Mouse (Mus musculus) inflammation-experienced regulatory T-cells, adult 6 months (primary cell): ENCODE measurements around the gene Lgals7. TPM values are rescaled to one million over a fixed set of nuclear protein-coding genes. Genes with fewer than 3 reads are reported as not detected.

ENCODE experiments used
- ATAC-seq: one replicate; pipeline ENCODE4 v1.8.0; 2017
- polyA plus RNA-seq, 3 experiments: library from polyadenylated mRNA; unstranded; fragments of 100-300 nt; shearing (Covaris generic); gene quantifications; one replicate each; pipeline ENCODE4 v1.2.1; 2017

Gene Lgals7
- polyA plus RNA-seq, 3 experiments from 2014 or later: 0.46 to 5.6 TPM; not detected in 1

DNA sequence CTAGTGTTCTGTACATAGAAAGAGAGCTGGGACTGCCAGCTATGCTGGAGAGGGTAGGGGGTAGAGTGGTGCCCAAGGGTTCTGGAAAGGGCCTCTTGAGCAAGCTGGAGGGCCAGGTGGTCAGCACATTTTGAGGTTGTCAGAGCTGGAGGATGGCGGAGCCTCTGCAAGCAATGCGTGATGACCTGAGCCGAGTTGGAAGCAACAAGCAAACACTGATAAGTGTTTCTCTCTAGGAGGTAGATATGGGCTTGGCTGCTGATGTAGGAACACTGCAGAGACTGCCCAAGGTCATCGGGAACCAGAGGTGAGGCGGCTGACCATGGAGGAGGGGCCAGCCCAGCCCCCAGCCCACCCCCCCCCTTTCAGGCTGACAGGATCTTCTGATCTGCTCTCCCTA is 32.7 kb upstream of the Lgals7 start:
- no peak for ATAC-seq

DNA sequence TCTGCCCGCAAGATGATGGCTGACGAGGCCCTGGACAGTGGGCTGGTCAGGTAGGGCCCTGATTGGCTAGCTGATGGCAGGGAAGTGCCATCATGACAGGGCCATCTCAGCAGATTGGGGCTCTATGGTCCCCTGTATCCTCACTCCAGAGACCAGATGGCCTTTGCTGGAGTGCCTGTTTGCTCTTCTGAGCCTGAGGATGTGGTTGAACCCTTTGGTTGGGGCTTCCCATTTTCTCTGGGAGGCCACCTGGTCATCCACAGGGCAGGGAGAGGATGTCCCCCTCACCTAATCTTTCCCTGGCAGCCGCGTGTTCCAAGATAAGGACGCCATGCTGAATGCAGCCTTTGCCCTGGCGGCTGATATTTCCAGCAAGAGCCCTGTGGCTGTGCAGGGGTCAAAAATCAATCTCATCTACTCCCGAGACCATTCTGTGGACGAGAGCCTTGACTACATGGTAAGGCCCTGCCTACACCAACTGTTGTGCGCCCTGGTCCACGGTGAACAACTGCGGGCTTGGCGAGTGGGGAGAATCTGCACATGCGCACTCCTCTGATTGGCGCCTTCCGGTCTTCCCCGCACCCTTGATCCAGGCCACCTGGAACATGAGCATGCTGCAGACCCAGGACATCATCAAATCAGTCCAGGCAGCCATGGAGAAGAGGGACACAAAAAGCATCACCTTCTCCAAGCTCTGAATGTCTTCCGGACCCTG is 32.1 kb upstream of the Lgals7 start:
- no peak for ATAC-seq

DNA sequence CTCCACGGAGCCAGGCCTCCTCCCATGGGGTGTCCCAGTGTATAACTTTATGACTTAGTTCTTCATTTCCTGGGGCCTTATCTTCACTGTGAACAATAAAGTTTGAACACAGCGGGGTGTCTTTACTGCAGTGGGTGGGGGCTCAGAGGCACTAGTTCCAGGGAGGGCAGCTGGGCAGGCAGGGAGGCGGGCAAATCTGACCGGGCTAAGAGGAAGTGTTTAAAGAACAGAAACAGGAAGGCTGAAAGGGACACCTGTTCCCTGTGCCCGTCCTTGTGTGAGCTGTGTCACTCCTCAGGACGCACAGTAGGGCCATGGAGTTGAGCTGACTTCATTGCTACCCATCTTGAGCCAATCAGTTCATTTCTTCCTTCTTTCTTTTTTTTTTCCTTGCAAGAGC is 31.5 kb upstream of the Lgals7 start:
- ATAC-seq: no peak

DNA sequence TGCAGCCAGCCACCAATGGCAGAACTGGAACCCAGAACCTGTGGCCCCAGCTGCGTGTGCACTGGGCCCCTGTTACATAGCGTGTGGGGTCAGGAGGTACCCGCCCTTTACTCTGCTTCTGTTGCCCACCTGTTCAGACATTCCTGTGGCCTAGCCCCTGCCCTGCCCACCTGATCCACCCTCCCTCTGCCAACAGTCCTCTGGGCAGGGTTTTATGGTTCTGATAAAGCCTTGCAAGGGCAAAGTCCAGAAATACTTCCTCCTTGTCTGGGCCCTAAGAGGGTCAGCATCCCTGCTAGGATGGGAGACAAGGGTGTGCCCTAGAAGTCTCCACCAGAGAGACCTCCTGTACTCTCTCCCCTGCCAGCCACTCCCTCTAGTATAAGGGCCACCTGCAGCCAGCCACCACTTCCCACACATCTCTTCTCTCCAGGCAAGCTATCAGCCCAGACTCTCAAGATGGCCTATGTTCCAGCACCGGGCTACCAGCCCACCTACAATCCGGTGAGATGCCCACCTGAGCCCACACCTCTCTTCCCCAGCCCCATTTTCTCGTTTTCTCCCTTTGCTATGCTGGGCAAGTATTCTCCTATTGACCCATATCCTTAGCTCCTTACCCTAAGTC is 29.8 kb upstream of the Lgals7 start, which contains the start of gene Lgals4:
Lgals4 (plus strand) TSS at position 132 of the 625 bp plus-strand sequence.
- ATAC-seq: no peak

DNA sequence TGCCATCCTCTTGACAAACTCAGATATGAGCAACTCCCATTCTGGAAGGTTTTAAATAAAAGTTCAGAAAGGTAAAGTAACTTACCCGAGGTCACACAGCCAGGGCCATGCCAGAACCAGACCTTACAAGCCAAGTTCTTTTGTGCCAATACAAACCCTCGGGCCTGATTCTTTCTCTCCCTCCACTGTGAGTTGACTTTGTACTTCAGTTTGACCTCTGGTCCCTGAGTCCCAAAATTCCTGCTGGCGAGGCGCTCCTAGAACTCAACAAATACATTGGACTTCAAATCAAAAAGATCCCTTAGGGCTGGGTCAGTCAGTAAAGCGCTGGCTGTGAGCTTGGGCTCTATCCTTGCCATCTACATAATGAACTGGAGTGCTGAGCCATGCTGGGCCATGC is 26.7 kb upstream of the Lgals7 start:
- ATAC-seq: no peak

DNA sequence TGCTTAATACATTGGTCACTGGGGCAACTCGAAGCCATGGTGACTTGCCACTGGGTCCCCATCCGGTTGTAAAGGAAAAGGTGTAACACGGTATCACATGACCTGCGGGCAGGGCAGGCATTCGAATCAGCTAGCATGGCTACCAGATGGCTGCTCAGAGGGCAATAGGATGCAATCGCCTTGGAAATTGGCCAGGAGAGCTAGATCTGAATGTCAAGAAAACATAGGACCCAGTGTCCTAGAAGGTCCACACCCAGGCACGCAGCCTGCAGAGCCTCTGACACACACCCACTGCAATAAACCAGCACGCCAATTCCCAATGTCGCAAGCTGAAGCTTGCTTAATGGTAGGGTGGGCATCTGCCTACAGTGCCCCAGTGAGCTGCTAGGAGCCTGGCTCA is 25.3 kb upstream of the Lgals7 start:
- ATAC-seq: no peak

DNA sequence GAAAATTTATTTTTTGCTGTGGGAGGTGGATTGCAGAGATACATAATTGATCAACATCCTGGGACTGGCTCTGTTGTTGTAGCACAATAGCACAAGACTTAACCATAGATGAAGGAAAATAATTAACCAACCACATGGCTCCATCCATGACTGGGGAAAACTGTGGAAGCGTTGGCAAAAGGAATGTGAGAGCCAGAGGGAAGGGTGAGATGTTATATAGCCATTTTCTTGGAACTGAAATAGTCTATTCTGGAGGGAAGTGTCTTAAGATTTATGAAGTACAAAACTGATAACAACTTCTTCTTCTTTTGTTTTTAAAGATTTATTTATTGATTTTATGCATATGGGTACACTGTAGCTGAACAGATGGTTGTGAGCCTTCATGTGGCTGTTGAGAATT is 16.4 kb upstream of the Lgals7 start:
- ATAC-seq: no peak

DNA sequence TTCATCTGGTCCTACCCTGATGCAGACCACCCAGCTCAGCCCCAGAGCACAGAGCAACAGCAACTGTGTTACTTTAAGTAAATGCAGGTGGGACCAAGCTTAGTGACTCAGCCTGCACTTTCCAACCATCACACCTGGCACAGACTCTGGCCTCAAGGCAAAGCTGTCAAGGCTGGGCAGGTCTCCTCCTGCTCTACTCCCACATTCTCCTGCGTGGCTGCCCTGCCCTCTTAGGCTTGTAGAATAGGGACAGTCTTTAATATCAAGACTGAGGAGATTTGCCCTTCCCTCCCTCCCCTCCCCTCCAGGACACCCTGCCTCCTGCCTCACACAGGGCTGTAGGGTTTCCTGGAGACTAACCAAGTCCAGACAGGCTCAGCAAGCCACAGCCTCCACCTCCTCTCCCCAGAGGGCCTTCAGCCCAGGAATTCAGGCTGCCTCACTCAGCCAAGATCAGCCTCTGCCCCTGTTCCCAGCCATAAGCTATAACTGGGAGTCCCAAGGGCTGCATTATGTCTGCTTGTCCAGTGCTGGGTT is 13.9 kb upstream of the Lgals7 start:
- no peak for ATAC-seq

DNA sequence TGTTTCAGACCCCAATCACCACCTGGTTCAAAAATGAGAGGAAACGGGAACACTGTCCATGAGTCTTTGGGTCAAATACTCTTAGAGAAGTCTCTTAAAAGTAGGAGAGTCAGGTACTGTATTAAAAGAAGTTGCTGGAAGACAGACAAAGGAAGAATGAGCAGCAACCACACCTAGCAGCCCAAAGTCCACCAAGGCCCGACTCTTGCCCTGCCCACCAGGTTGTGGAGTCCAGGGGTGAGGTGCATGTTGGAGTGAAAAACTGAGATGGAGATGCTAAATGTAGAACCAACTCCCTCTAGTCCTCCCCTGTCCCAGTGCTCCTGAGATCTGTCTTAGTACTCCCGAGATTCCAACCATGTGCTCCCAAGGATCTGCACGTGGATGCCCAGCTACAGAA is 13.0 kb upstream of the Lgals7 start:
- ATAC-seq: no peak

DNA sequence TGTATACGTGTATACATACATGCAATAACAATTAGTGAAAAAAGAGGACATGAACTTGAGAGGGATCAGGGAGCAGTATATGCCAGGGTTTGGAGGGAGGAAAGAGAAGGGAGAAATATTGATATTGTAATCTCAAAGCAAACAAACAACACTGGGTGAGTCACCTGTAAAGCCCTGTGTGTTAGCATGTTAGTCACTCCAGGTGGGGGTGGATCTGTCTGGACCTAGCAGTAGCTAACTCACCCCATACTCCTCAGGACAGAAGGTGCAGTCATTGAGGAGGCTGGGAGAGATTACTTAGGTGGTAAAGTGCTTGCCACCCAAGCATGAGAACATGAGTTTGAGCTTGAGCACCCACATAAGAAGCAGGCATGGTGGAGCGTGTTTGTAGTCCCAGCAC is 3.7 kb upstream of the Lgals7 start:
- ATAC-seq: no peak

DNA sequence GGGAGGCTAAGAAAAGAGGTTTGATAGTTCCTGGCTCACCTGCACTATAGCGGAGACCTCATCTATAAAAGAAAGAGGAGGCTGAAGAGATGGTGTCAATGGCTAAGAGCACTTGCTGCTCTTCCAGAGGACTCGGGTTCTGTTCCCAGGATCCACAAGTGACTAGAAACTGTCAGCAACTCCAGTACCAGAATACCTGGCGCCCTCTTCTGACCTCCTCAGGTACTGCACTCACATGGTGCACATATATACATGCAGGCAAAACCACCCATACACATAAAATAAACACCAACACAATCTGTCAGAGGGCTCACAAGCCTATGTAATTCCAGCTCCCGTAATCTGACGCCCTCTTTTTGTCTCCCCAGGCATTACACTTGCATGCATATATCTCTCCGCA is 2.8 kb upstream of the Lgals7 start:
- ATAC-seq: no peak

DNA sequence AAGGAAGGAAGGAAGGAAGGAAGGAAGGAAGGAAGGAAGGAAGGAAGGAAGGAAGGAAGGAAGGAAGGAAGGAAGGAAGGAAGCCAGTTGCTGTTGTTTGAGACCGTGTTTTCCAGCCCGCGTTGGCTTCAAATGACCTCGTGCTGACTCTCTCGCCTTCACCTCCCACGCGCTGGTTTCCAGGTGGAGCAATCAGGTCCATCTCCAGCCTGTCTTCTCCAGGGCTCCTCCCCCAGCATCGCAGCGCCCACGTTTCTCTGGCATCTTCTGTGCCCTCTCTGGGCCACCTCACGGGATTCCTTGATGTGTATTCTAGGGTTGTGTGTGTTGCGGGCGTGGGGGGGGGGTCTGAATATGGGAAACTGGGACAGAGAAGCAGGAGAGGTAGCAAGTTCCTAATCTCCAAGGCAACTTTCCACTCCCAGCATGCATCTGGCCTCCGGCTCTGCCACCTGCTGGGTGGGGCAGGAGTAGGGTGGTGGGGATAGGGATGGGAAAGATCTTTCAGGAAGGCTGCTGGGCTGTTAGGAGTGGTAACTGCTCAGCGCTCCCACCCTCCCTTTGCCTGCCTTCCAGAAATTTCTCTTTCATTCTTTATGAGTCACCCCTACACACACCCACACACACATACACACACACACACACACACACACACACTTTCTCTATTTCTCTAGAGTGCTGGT is 695 bp upstream of the Lgals7 start:
- ATAC-seq: no peak

DNA sequence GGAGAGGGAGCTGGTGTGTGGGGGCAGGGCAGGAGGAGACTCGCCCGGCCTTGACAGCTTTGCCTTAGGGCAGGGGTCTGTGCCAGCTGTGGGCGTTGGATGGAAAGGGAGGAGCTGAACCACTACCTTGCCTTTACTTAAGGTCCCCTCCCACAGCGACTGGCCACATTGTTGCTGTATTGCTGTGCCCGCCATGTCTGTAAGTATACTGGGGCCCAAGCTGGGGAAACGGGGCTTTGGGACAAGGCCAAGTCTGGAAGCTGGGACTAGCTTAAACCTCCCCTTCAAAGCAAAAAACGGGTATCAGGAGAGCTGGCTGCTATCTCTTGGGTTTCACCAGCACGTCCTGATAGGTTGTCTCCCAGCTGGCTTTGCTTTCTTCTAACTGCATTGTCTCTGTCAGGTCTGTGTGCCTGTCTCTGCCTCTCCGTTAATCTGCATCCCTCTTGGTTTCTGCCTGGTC is 666 bp downstream of the Lgals7 start:
- no peak for ATAC-seq

DNA sequence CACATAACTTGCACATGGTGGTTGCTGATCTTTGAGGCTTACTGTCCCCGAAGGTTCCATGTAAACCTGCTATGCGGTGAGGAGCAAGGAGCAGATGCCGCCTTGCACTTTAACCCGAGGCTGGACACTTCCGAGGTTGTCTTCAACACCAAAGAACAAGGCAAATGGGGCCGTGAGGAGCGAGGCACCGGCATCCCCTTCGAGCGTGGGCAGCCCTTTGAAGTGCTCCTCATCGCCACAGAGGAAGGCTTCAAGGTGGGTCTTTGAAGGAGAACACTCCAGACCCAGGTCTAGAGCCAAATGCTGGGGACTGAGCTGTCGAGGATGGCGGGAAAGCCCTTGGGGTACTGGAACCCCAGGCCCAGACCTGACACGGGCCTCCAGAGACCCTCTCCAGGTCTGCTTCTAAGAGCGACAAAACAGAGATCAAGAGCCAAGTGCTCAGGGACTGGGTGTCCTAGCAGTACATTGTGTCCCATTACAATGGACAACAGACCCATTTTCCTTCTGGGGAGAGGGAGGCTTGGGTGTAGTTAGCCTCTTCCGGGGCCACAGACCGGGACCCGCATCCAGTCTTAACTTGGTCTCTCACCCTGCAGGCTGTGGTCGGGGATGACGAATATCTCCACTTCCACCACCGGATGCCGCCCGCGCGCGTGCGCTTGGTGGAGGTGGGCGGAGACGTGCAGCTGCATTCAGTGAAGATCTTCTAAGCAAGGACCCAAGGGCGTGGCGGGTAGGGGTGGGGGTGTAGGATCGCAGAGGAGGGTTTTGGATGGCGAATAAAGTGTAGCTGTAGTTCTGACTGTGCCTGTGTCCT is 2.0 kb downstream of the Lgals7 start:
- ATAC-seq: peak; percentile 94

DNA sequence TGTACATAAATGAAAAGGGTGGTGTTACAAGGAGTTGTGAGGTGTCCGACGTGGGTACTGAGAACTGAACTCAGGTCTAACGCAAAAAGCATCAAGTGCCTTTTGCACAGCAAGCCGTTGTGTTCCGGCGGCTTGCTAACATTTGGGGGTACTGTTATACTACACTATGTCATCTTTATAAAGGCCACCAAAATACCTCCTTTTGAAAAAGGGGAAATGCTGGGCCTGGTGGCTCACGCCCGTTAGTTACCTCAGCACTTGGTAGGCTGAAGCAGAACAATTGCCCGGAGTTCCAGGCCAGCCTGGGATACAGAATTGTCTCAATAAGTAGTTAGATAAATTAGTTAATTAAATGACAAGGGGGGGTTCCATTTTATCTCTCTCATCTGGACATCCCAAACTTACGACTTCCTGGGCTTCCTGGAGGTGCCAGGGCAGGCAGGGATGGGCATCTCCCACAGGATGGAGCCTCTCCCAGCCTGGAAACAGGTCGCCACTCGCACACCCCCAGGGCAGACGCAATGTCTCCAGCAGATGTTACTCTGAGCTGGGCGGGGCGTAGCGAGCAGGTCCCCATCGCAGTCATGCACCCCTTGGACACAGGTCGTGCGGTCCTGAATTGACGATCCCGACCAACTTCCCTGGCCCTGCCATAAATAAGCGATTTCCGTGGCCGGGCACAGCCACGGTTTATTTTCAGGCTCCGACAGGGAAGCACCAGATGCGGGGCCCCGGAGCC is 3.3 kb downstream of the Lgals7 start:
- ATAC-seq: no peak

DNA sequence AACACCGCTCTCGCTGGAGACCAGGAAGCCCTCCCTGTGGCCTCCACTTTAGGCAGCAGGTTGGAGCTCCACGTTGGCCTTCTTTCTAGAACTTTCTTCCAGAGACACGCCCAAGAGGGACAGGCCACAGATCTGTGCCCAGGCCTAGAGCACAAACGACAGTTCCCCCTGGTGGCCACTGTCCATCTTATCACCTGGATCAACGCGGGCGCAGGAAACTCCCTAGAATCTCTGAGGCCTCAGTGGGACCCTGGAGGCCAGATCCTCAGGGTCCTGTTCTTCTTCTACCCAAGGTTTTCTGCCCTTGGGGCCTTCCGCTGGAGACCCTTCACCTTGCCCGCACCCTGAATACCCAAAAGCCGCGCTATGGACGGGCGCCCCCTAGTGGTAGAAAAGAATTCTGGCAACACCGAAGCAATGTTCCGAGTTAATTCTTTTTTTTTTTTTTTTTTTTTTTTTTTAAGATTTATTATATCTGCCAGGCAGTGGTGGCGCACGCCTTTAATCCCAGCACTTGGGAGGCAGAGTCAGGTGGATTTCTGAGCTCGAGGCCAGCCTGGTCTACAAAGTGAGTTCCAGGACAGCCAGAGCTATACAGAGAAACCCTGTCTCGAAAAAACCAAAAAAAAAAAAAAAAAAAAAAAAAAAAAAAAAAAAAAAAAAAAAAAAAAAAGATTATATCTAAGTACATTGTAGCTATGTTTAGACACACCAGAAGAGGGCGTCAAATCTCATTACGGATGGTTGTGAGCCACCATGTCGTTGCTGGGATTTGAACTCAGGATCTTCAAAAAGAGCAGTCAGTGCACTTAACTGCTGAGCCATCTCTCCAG is 4.1 kb downstream of the Lgals7 start:
- ATAC-seq: peak; percentile 33

DNA sequence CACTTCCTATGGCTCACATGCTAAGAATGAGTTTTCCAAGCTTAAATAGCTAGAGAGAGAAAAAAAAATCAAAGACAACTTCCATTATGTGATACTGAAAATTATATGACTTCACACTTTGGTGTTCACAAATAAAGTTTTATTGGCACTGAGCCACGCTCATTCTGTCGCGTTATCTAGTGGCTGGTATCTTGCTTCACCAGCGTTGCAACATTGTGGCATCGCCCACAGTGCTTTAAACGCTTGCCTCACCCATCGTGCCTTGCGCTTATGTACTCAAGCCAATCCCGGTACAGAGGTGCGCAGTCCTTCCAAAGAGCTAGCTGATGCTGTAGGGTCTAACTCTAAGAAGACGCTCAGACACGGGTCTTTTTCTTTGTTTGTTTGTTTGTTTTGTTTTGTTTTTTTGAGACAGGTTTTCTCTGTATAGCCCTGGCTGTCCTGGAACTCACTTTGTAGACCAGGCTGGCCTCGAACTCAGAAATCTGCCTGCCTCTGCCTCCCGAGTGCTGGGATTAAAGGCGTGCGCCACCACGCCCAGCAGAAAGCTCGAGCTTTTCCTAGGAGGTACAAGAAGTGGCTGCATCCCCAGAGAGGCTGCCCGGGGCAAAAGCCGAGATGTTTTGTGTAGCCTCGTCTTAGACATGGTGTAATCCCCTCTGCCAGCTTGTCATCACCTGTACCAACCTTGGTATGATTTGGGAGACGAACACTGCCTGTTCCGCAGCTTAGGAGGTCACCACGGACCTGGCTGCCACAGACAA is 7.4 kb downstream of the Lgals7 start:
- no peak for ATAC-seq

DNA sequence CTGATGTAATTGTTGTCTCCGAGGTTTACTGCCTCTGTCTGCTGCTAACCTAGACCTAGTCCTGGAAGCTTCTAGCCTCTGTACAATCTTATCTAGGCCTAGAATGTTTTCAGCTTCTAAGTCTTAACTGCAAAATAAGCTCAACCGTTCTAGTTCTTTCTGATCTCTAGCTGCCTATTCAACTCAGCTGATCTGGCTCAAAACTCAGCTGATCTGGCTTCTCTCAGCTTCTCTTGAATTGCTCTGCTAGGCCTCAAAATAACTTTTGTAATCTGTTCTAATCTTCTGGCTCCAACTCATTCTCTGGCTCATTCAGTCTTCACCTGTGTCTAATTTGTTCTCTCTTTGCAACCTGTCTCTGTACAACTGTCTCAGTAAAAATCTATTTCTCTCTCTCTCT is 10.9 kb downstream of the Lgals7 start:
- no peak for ATAC-seq

DNA sequence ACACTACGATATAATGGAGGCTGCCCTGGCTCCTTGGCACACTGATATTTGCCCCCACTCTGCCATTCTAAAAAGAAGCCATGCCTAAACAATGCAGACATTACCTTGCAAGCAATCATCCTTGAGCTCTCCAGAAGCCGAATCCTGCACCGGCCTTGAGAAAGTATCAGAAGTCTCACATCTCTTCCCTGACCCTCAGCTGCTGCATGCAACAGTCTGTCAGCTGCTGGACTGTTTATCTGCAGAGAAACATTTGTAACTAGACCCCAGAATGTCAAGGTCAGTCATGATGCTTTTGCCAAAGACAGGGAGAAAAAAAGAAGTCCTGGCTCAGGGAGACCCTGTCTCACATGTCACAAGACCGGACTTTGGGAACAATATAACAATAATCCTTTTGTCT is 12.4 kb downstream of the Lgals7 start:
- no peak for ATAC-seq

DNA sequence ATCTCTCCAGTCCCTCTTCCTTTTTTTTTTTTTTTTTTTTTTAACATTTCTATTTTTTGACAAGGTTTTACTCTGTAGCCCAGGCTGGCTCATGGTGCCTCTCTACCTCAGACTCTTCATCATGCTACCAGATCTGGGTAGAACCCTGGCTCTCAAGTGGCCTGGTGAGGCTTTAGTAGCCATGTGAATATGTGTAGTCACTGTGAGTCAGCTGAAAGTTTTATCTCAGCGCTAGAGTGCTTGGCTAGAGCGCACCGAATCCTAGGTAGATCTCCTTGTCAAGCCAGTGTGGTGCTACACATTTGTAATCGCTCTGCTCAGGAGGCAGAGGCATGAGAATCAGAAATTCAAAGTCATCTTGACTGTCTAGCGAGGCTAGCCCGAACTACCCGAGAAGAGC is 13.5 kb downstream of the Lgals7 start:
- no peak for ATAC-seq
